Mouse (Mus musculus) neural tube, embryonic 12.5 days (tissue): ENCODE data around the gene BC048403. TPM values are rescaled to one million over a fixed set of nuclear protein-coding genes. Genes with fewer than 3 reads are reported as not detected.

Source experiments
- ATAC-seq: fragments of 200-750 bp; cut with Nextera tagmentation; 2 replicates; pipeline ENCODE4 v1.8.0; 2017; ENCODE audit warnings: low read depth, mild to moderate bottlenecking, moderate TSS enrichment, moderate library complexity; ENCODE audit not compliant: low FRiP score
- H3K27ac ChIP-seq: fragments of 300-500 bp; sonication (generic); 2 replicates; pipeline ENCODE4 v1.5.1; 2016
- H3K27me3 ChIP-seq: fragments of 300-500 bp; sonication (generic); replicated peaks from 2 replicates; pipeline ENCODE4 v1.6.1; 2016; ENCODE audit warnings: mild to moderate bottlenecking
- H3K36me3 ChIP-seq: fragments of 300-500 bp; sonication (generic); 2 replicates; pipeline ENCODE4 v1.6.1; 2016; ENCODE audit warnings: mild to moderate bottlenecking
- H3K4me1 ChIP-seq: fragments of 300-500 bp; sonication (generic); 2 replicates; pipeline ENCODE4 v1.6.1; 2016
- H3K4me2 ChIP-seq: fragments of 300-500 bp; sonication (generic); replicated peaks from 2 replicates; pipeline ENCODE4 v1.6.1; 2016; ENCODE audit warnings: mild to moderate bottlenecking
- H3K4me3 ChIP-seq: fragments of 300-500 bp; sonication (generic); 2 replicates; pipeline ENCODE4 v1.5.1; 2016
- H3K9ac ChIP-seq: fragments of 300-500 bp; sonication (generic); 2 replicates; pipeline ENCODE4 v1.6.1; 2016; ENCODE audit warnings: mild to moderate bottlenecking
- H3K9me3 ChIP-seq: fragments of 300-500 bp; sonication (generic); 2 replicates; pipeline ENCODE4 v1.6.1; 2016; ENCODE audit warnings: mild to moderate bottlenecking
- WGBS: fragments of 180-500 bp; shearing (Covaris S2); methylation state at CpG from one replicate; pipeline ENCODE4 v1.1.7; 2016; 5-methylcytosine and 5-hydroxymethylcytosine counted together
- polyA plus RNA-seq: library from polyadenylated mRNA; unstranded; fragments of >200 nt; fragmentation: Nextera tagmentation; extraction: Ambion mirVana; gene quantifications from 2 replicates; pipeline ENCODE4 v1.2.1, GENCODE M21; 2016

BC048403 gene
- polyA plus RNA-seq, 1 experiment from 2014 or later, result 2.4 TPM

GRCm38 (mm10) chr10:121727151-121727550 is 12.6 kb upstream of the BC048403 start:
- H3K9me3 ChIP-seq, result no peaks in the 10 kb centered on the region
- H3K4me1 ChIP-seq, result no peaks in the 10 kb centered on the region
- no peak overlapping the region for H3K4me2 ChIP-seq
- no peak overlapping the region for H3K9ac ChIP-seq
- H3K27me3 ChIP-seq, result no peaks in the 10 kb centered on the region
- WGBS, result 83% methylated on average over 4 of the region's 4 CpGs
- no peak for ATAC-seq
- H3K4me3 ChIP-seq, result no peak overlapping the region
- no peak overlapping the region for H3K27ac ChIP-seq
- no peaks in the 10 kb centered on the region for H3K36me3 ChIP-seq

- H3K4me3 ChIP-seq, result no peak overlapping the region
- 94% methylated on average over 4 of the region's 4 CpGs for WGBS
These were observed 11.5 kb upstream of the BC048403 start for GRCm38 (mm10) chr10:121728226-121728625.

GRCm38 (mm10) chr10:121731048-121731725 is 8.6 kb upstream of the BC048403 start:
- Histone ChIP-seq H3K9ac (no peak overlapping the region), H3K27ac (no peak overlapping the region), H3K4me3 (no peak overlapping the region), H3K36me3 (no peaks in the 10 kb centered on the region), H3K9me3 (no peaks in the 10 kb centered on the region), H3K4me2 (no peak overlapping the region), H3K4me1 (no peaks in the 10 kb centered on the region), H3K27me3 (no peaks in the 10 kb centered on the region)
- ATAC-seq, result no peak
- 87% methylated on average over 8 of the region's 8 CpGs for WGBS

More at GRCm38 (mm10) chr10:121728226-121728625, 11.5 kb upstream of the BC048403 start:
- no peak overlapping the region for H3K4me2 ChIP-seq
- H3K27ac ChIP-seq, result no peak overlapping the region
- H3K4me1 ChIP-seq, result no peaks in the 10 kb centered on the region
- no peaks in the 10 kb centered on the region for H3K27me3 ChIP-seq
- ATAC-seq, result no peak
- no peaks in the 10 kb centered on the region for H3K36me3 ChIP-seq
- H3K9ac ChIP-seq, result no peak overlapping the region
- H3K9me3 ChIP-seq, result no peaks in the 10 kb centered on the region

GRCm38 (mm10) chr10:121732542-121732941 is 7.2 kb upstream of the BC048403 start:
- Histone ChIP-seq H3K4me1 (no peaks in the 10 kb centered on the region), H3K9ac (no peak overlapping the region), H3K27me3 (no peaks in the 10 kb centered on the region), H3K4me2 (no peak overlapping the region), H3K4me3 (no peak overlapping the region), H3K27ac (no peak overlapping the region), H3K36me3 (no peaks in the 10 kb centered on the region), H3K9me3 (no peaks in the 10 kb centered on the region)
- no peak for ATAC-seq
- 81% methylated on average over 9 of the region's 9 CpGs for WGBS

- H3K27me3 ChIP-seq, result no peaks in the 10 kb centered on the region
- no peaks in the 10 kb centered on the region for H3K9me3 ChIP-seq
- H3K9ac ChIP-seq, result no peak overlapping the region
- no peak overlapping the region for H3K27ac ChIP-seq
- 90% methylated on average over 3 of the region's 3 CpGs for WGBS
- no peak for ATAC-seq
- H3K4me2 ChIP-seq, result no peak overlapping the region
- H3K36me3 ChIP-seq, result no peaks in the 10 kb centered on the region
- H3K4me1 ChIP-seq, result peaks cover 4% of the 10 kb centered on the region
- no peak overlapping the region for H3K4me3 ChIP-seq
These were observed 2.5 kb upstream of the BC048403 start for GRCm38 (mm10) chr10:121737256-121737655.

GRCm38 (mm10) chr10:121742336-121742735 is 2.6 kb downstream of the BC048403 start:
- H3K36me3 ChIP-seq, result peaks cover 18% of the 10 kb centered on the region
- no peak overlapping the region for H3K27ac ChIP-seq
- peaks cover 4% of the 10 kb centered on the region for H3K4me1 ChIP-seq
- H3K9me3 ChIP-seq, result 0 out of 2 replicates have a peak, but pooled peaks cover 6% of the 10 kb centered on the region
- WGBS, result 40% methylated on average over 4 of the region's 4 CpGs
- H3K27me3 ChIP-seq, result no peaks in the 10 kb centered on the region
- H3K9ac ChIP-seq, result no peak overlapping the region
- H3K4me3 ChIP-seq, result no peak overlapping the region
- no peak for ATAC-seq
- H3K4me2 ChIP-seq, result no peak overlapping the region

GRCm38 (mm10) chr10:121750175-121750574 is 10.4 kb downstream of the BC048403 start:
- Histone ChIP-seq H3K27me3 (no peaks in the 10 kb centered on the region), H3K4me3 (no peak overlapping the region), H3K4me1 (no peaks in the 10 kb centered on the region), H3K27ac (no peak overlapping the region), H3K9me3 (no peaks in the 10 kb centered on the region), H3K36me3 (peaks cover 41% of the 10 kb centered on the region), H3K9ac (no peak overlapping the region), H3K4me2 (no peak overlapping the region)
- WGBS, result 94% methylated on average over 12 of the region's 12 CpGs
- ATAC-seq, result no peak

- Histone ChIP-seq H3K4me1 (no peaks in the 10 kb centered on the region), H3K27ac (no peak overlapping the region), H3K4me3 (no peak overlapping the region), H3K9me3 (no peaks in the 10 kb centered on the region), H3K36me3 (peaks cover 14% of the 10 kb centered on the region), H3K27me3 (no peaks in the 10 kb centered on the region), H3K4me2 (no peak overlapping the region), H3K9ac (no peak overlapping the region)
- ATAC-seq, result no peak
- WGBS, result 79% methylated on average over 5 of the region's 5 CpGs
These were observed 14.5 kb downstream of the BC048403 start for GRCm38 (mm10) chr10:121754237-121754636.

- Histone ChIP-seq H3K4me3 (no peak overlapping the region), H3K4me2 (no peak overlapping the region), H3K4me1 (no peaks in the 10 kb centered on the region), H3K36me3 (peaks cover 4% of the 10 kb centered on the region), H3K9ac (no peak overlapping the region), H3K9me3 (no peaks in the 10 kb centered on the region), H3K27me3 (no peaks in the 10 kb centered on the region), H3K27ac (no peak overlapping the region)
- ATAC-seq, result no peak
- 22% methylated on average over 1 of the region's 1 CpGs for WGBS
These were observed 16.1 kb downstream of the BC048403 start for GRCm38 (mm10) chr10:121755822-121756221.

GRCm38 (mm10) chr10:121756677-121757076 is 16.9 kb downstream of the BC048403 start:
- Histone ChIP-seq H3K9ac (no peak overlapping the region), H3K27ac (no peak overlapping the region), H3K4me1 (no peaks in the 10 kb centered on the region), H3K9me3 (no peaks in the 10 kb centered on the region), H3K27me3 (no peaks in the 10 kb centered on the region), H3K4me2 (no peak overlapping the region), H3K36me3 (no peaks in the 10 kb centered on the region; the same call in 1 of the 2 replicates), H3K4me3 (no peak overlapping the region)
- ATAC-seq, result no peak
- 84% methylated on average over 4 of the region's 4 CpGs for whole genome bisulfite sequencing

GRCm38 (mm10) chr10:121759095-121759494 is 19.4 kb downstream of the BC048403 start:
- no peaks in the 10 kb centered on the region for H3K36me3 ChIP-seq
- no peaks in the 10 kb centered on the region for H3K4me1 ChIP-seq
- H3K9me3 ChIP-seq, result no peaks in the 10 kb centered on the region
- WGBS, result 55% methylated on average over 8 of the region's 8 CpGs
- no peak overlapping the region for H3K4me2 ChIP-seq
- H3K27ac ChIP-seq, result no peak overlapping the region
- no peak overlapping the region for H3K4me3 ChIP-seq
- H3K9ac ChIP-seq, result no peak overlapping the region
- no peaks in the 10 kb centered on the region for H3K27me3 ChIP-seq
- no peak for ATAC-seq

- H3K27me3 ChIP-seq, result no peaks in the 10 kb centered on the region
- no peak overlapping the region for H3K9ac ChIP-seq
- H3K4me2 ChIP-seq, result no peak overlapping the region
- 92% methylated on average over 9 of the region's 9 CpGs for WGBS
- no peak overlapping the region for H3K4me3 ChIP-seq
- ATAC-seq, result no peak
- H3K9me3 ChIP-seq, result no peaks in the 10 kb centered on the region
- H3K36me3 ChIP-seq, result no peaks in the 10 kb centered on the region
- H3K27ac ChIP-seq, result no peak overlapping the region
- no peaks in the 10 kb centered on the region for H3K4me1 ChIP-seq
These were observed 22.4 kb downstream of the BC048403 start for GRCm38 (mm10) chr10:121762141-121762540.

GRCm38 (mm10) chr10:121763191-121763590 is 23.5 kb downstream of the BC048403 start:
- no peaks in the 10 kb centered on the region for H3K36me3 ChIP-seq
- no peak overlapping the region for H3K9ac ChIP-seq
- no peak overlapping the region for H3K4me3 ChIP-seq
- no peaks in the 10 kb centered on the region for H3K9me3 ChIP-seq
- no peak overlapping the region for H3K4me2 ChIP-seq
- H3K27me3 ChIP-seq, result no peaks in the 10 kb centered on the region
- no peaks in the 10 kb centered on the region for H3K4me1 ChIP-seq
- 88% methylated on average over 8 of the region's 13 CpGs for WGBS
- ATAC-seq, result no peak
- H3K27ac ChIP-seq, result no peak overlapping the region
